Mouse (Mus musculus): Measurements from ENCODE around the gene Chd1.

The Chd1 gene

GRCm38 (mm10) chr17:15812136-15812778, 107.5 kb downstream of the Chd1 start:
- no peak for DNase-seq

GRCm38 (mm10) chr17:15813658-15814212, 109.0 kb downstream of the Chd1 start:
- peak; percentile 40 for DNase-seq

GRCm38 (mm10) chr17:15815312-15816018, 110.7 kb downstream of the Chd1 start:
- DNase-seq: no peak

GRCm38 (mm10) chr17:15816379-15817095, 111.8 kb downstream of the Chd1 start:
- no peak for DNase-seq

GRCm38 (mm10) chr17:15817096-15817450, 112.3 kb downstream of the Chd1 start:
- DNase-seq: no peak

- no peak for DNase-seq
Measured at GRCm38 (mm10) chr17:15817634-15818033, 112.9 kb downstream of the Chd1 start.

GRCm38 (mm10) chr17:15818372-15818771, 113.6 kb downstream of the Chd1 start:
- DNase-seq: peak; percentile 26

GRCm38 (mm10) chr17:15820146-15820545, 115.4 kb downstream of the Chd1 start:
- no peak for DNase-seq

GRCm38 (mm10) chr17:15820761-15821160, 116.0 kb downstream of the Chd1 start:
- no peak for DNase-seq

- no peak for DNase-seq
Measured at GRCm38 (mm10) chr17:15821706-15822105, 116.9 kb downstream of the Chd1 start.
